Comparison of ENCODE assay signal across 27 mouse cellular contexts in genomic region chr2:156764747-156765146, GRCm38 (mm10). TPM values are rescaled to one million over a fixed set of nuclear protein-coding genes. Genes with fewer than 3 reads are reported as not detected.
DNase-seq lines count a peak whose midpoint lies in the region; ATAC-seq and TF ChIP-seq lines count a peak whose summit lies in the region.
"Had no signal": no experiment of that assay in that cellular context is flagged by ENCODE, and none has a peak within 500 bp of the region (broad histone marks: within the 10 kb centered on the region; RNA-seq: fewer than 3 reads in every experiment).

No protein-coding gene starts in this region.

- intact Hi-C loops in heart, postnatal 36 days (cut with DNase I), result no loop called here

- no peak overlapping the region for H3K4me2 ChIP-seq in heart, embryonic 11.5 days
- no peak overlapping the region for H3K4me2 ChIP-seq in kidney, embryonic 14.5 days (replicated peaks; ENCODE audit: low read depth, low read length)
- H3K4me2 ChIP-seq in neural tube, embryonic 15.5 days, result no peak overlapping the region
- no peak overlapping the region for H3K4me2 ChIP-seq in liver, postnatal 0 days (ENCODE audit: low read depth, low read length)
- H3K4me2 ChIP-seq: embryonic facial prominence, embryonic 15.5 days; forebrain, embryonic 15.5 days; hindbrain, embryonic 14.5 days; liver, embryonic 13.5 days; lung, embryonic 14.5 days; midbrain, embryonic 15.5 days had no signal

- 42% methylated on average over 4 of the region's 4 CpGs for WGBS in heart, embryonic 11.5 days (ENCODE audit: insufficient replicate concordance)
- 57% methylated on average over 4 of the region's 4 CpGs for WGBS in kidney, embryonic 14.5 days
- WGBS in neural tube, embryonic 15.5 days, result 73% methylated on average over 4 of the region's 4 CpGs
- 57% methylated on average over 4 of the region's 4 CpGs for WGBS in liver, postnatal 0 days (ENCODE audit: insufficient replicate concordance)

- H3K27ac ChIP-seq in heart, embryonic 11.5 days (ENCODE audit: low read depth, low read length), result peak overlapping the region; percentile 54
- no peak overlapping the region for H3K27ac ChIP-seq in kidney, embryonic 14.5 days (ENCODE audit: low read depth, low read length)
- H3K27ac ChIP-seq in neural tube, embryonic 15.5 days (replicated peaks), result 0 out of 2 replicates have a peak overlapping the region, but pooled peaks have one; percentile 10
- no peak overlapping the region for H3K27ac ChIP-seq in liver, postnatal 0 days (ENCODE audit: low read depth)
- H3K27ac ChIP-seq: embryonic facial prominence, embryonic 15.5 days; forebrain, embryonic 15.5 days; hindbrain, embryonic 14.5 days; kidney, postnatal 0 days; liver, embryonic 13.5 days; midbrain, embryonic 15.5 days had no signal

- peaks cover 22% of the 10 kb centered on the region for H3K36me3 ChIP-seq in heart, embryonic 11.5 days (ENCODE audit: control insufficient read depth, insufficient read depth, low read length)
- peaks cover 44% of the 10 kb centered on the region for H3K36me3 ChIP-seq in kidney, embryonic 14.5 days (ENCODE audit: control insufficient read depth, insufficient read depth, low read length)
- H3K36me3 ChIP-seq in neural tube, embryonic 15.5 days, result peaks cover 42% of the 10 kb centered on the region
- no peaks in the 10 kb centered on the region; the same call in 1 of the 2 replicates for H3K36me3 ChIP-seq in liver, postnatal 0 days (replicated peaks; ENCODE audit: insufficient read depth, low read length)

- no peak for DNase-seq in heart, postnatal 36 days
- DNase-seq in kidney, postnatal 10 days, result no peak
- DNase-seq in retina, postnatal 1 day, result peak; percentile 16
- DNase-seq in retina, embryonic 14.5 days (ENCODE audit: low spot score), result no peak
- no peak for DNase-seq in liver, postnatal 0 days
- DNase-seq: adrenal gland, postnatal 25 days; cerebellum, adult 8-10 months; cerebellum, postnatal 36 days; embryo, embryonic 11 days; gastrocnemius, postnatal 14 days; heart, postnatal 4 days; kidney, adult 18-20 months; liver, embryonic 13.5 days; lung, embryonic 14.5 days; lung, postnatal 36 days; right cerebral cortex, postnatal 4 days; thymus, postnatal 25 days had no signal

- H3K27me3 ChIP-seq in heart, embryonic 11.5 days (ENCODE audit: control insufficient read depth, insufficient read depth, low read length), result no peaks in the 10 kb centered on the region
- no peaks in the 10 kb centered on the region for H3K27me3 ChIP-seq in kidney, embryonic 14.5 days (ENCODE audit: control insufficient read depth, insufficient read depth, low read length)
- no peaks in the 10 kb centered on the region for H3K27me3 ChIP-seq in neural tube, embryonic 15.5 days (replicated peaks)
- H3K27me3 ChIP-seq in liver, postnatal 0 days (ENCODE audit: insufficient read depth, low read length), result no peaks in the 10 kb centered on the region
- H3K27me3 ChIP-seq: embryonic facial prominence, embryonic 15.5 days; forebrain, embryonic 15.5 days; liver, embryonic 13.5 days; megakaryocyte, embryonic 14.5 days; midbrain, embryonic 15.5 days had no signal

- H3K9me3 ChIP-seq in heart, embryonic 11.5 days (replicated peaks; ENCODE audit: control insufficient read depth, low read length), result no peaks in the 10 kb centered on the region
- H3K9me3 ChIP-seq in kidney, embryonic 14.5 days (ENCODE audit: control insufficient read depth, low read length), result no peaks in the 10 kb centered on the region
- H3K9me3 ChIP-seq in neural tube, embryonic 15.5 days (replicated peaks), result no peaks in the 10 kb centered on the region
- no peaks in the 10 kb centered on the region for H3K9me3 ChIP-seq in liver, postnatal 0 days (ENCODE audit: low read length)
- H3K9me3 ChIP-seq: embryonic facial prominence, embryonic 15.5 days; forebrain, embryonic 15.5 days; liver, embryonic 13.5 days; megakaryocyte, embryonic 14.5 days; midbrain, embryonic 15.5 days had no signal

- H3K9ac ChIP-seq in heart, embryonic 11.5 days (ENCODE audit: low read depth, low read length), result no peak overlapping the region
- H3K9ac ChIP-seq in kidney, embryonic 14.5 days (ENCODE audit: low read depth, low read length), result no peak overlapping the region
- H3K9ac ChIP-seq in neural tube, embryonic 15.5 days (replicated peaks), result no peak overlapping the region
- H3K9ac ChIP-seq in liver, postnatal 0 days (replicated peaks), result no peak overlapping the region
- H3K9ac ChIP-seq: embryonic facial prominence, embryonic 15.5 days; forebrain, embryonic 15.5 days; hindbrain, embryonic 14.5 days; liver, embryonic 13.5 days; lung, embryonic 14.5 days; midbrain, embryonic 15.5 days had no signal

- TF ChIP-seq EP300 in liver, postnatal 0 days (IDR thresholded peaks at IDR 0.05; ENCODE audit: low read depth), result no peak

- H3K4me3 ChIP-seq in heart, embryonic 11.5 days (ENCODE audit: low read depth, low read length), result no peak overlapping the region
- H3K4me3 ChIP-seq in kidney, embryonic 14.5 days (ENCODE audit: low read length), result no peak overlapping the region
- no peak overlapping the region for H3K4me3 ChIP-seq in neural tube, embryonic 15.5 days (replicated peaks)
- no peak overlapping the region for H3K4me3 ChIP-seq in liver, postnatal 0 days (ENCODE audit: low read depth, low read length)
- H3K4me3 ChIP-seq: embryonic facial prominence, embryonic 15.5 days; forebrain, embryonic 15.5 days; liver, embryonic 13.5 days; megakaryocyte, embryonic 14.5 days; midbrain, embryonic 15.5 days had no signal

- TF ChIP-seq CTCF in liver, postnatal 0 days (IDR thresholded peaks at IDR 0.05; ENCODE audit: low read depth), result no peak

- no peaks in the 10 kb centered on the region; the same call in 1 of the 2 replicates for H3K4me1 ChIP-seq in heart, embryonic 11.5 days (ENCODE audit: control insufficient read depth, insufficient read depth, low read length)
- H3K4me1 ChIP-seq in kidney, embryonic 14.5 days (ENCODE audit: control insufficient read depth, insufficient read depth, low read length), result peaks cover 7% of the 10 kb centered on the region
- peaks cover 22% of the 10 kb centered on the region for H3K4me1 ChIP-seq in neural tube, embryonic 15.5 days
- no peaks in the 10 kb centered on the region for H3K4me1 ChIP-seq in liver, postnatal 0 days (ENCODE audit: insufficient read depth)
- H3K4me1 ChIP-seq: midbrain, embryonic 15.5 days had no signal

- ATAC-seq in heart, embryonic 11.5 days (replicated peaks; ENCODE audit: insufficient number of reproducible peaks, low FRiP score, low TSS enrichment), result no peak
- ATAC-seq in kidney, embryonic 14.5 days (ENCODE audit: low FRiP score, low TSS enrichment), result 0 out of 2 replicates have a peak, but pooled peaks have one; percentile 6
- ATAC-seq in neural tube, embryonic 15.5 days (ENCODE audit: low FRiP score), result no peak
- ATAC-seq in liver, postnatal 0 days, result no peak
- ATAC-seq: forebrain, embryonic 15.5 days; inflammation-experienced regulatory T-cells, adult 6 months; midbrain, embryonic 15.5 days had no signal

RNA-seq across cellular contexts. Expression of gene Myl9, which starts 10.5 kb away (rescaled TPM):
- polyA plus RNA-seq in heart, embryonic 11.5 days (2014; fragmentation: Nextera tagmentation; extraction: Ambion mirVana), result 2,229 and 2,268 TPM in 2 replicates
- total RNA-seq in heart, postnatal 36 days (2021), result 100 to 1,000 TPM in 1 of 2 experiments, 10 to 100 TPM in 1; 97.9 to 115 TPM
- polyA plus RNA-seq in kidney, embryonic 14.5 days (2014; fragmentation: Nextera tagmentation; extraction: Ambion mirVana), result 218 and 250 TPM in 2 replicates
- 40.8 and 169 TPM in 2 replicates for polyA plus RNA-seq in neural tube, embryonic 15.5 days (2015; fragmentation: Nextera tagmentation; extraction: Ambion mirVana)
- 50.4 and 51.2 TPM in 2 replicates for polyA plus RNA-seq in liver, postnatal 0 days (2015; fragmentation: Nextera tagmentation; extraction: Ambion mirVana)
- polyA plus RNA-seq: inflammation-experienced regulatory T-cells, adult 6 months had no signal

Comparison
In these comparisons a context has a peak if more than half of its experiments do, and no peak if none do; other contexts are left out.
1. H3K27ac ChIP-seq: peak in heart, embryonic 11.5 days (single experiment) and neural tube, embryonic 15.5 days (single experiment); none in kidney, embryonic 14.5 days (single experiment) and liver, postnatal 0 days (single experiment).